In genomic region chr9:123937989-123938388, GRCm38 (mm10) we compare ENCODE assay signal across 27 mouse cellular contexts. TPM values are rescaled to one million over a fixed set of nuclear protein-coding genes. Genes with fewer than 3 reads are reported as not detected.
DNase-seq lines count a peak whose midpoint lies in the region; ATAC-seq and TF ChIP-seq lines count a peak whose summit lies in the region.
"Had no signal": no experiment of that assay in that cellular context is flagged by ENCODE, and none has a peak within 500 bp of the region (broad histone marks: within the 10 kb centered on the region; RNA-seq: fewer than 3 reads in every experiment).

No protein-coding gene starts in this region.

- H3K9ac ChIP-seq in liver, postnatal 0 days (replicated peaks) = no peak overlapping the region
- H3K9ac ChIP-seq in liver, embryonic 12.5 days = no peak overlapping the region
- H3K9ac ChIP-seq: heart, embryonic 12.5 days; stomach, embryonic 15.5 days had no signal

- no peak overlapping the region for H3K4me2 ChIP-seq in liver, postnatal 0 days (ENCODE audit: low read depth, low read length)
- H3K4me2 ChIP-seq in liver, embryonic 12.5 days = no peak overlapping the region
- H3K4me2 ChIP-seq: heart, embryonic 12.5 days; stomach, embryonic 15.5 days had no signal

- H3K4me1 ChIP-seq in liver, postnatal 0 days (ENCODE audit: insufficient read depth) = peaks cover 19% of the 10 kb centered on the region
- H3K4me1 ChIP-seq in liver, embryonic 12.5 days = peaks cover 9% of the 10 kb centered on the region; the same call in 1 of the 2 replicates
- H3K4me1 ChIP-seq: embryonic facial prominence, embryonic 10.5 days; stomach, embryonic 15.5 days had no signal

- H3K27ac ChIP-seq in liver, postnatal 0 days (ENCODE audit: low read depth) = 0 out of 2 replicates have a peak overlapping the region, but pooled peaks have one; percentile 48
- H3K27ac ChIP-seq in liver, embryonic 12.5 days = no peak overlapping the region
- H3K27ac ChIP-seq: embryonic facial prominence, embryonic 10.5 days; stomach, embryonic 15.5 days had no signal

- no peaks in the 10 kb centered on the region for H3K9me3 ChIP-seq in liver, postnatal 0 days (ENCODE audit: low read length)
- no peaks in the 10 kb centered on the region for H3K9me3 ChIP-seq in liver, embryonic 12.5 days (replicated peaks)
- H3K9me3 ChIP-seq: embryonic facial prominence, embryonic 10.5 days; heart, embryonic 12.5 days; stomach, embryonic 15.5 days had no signal

- no peak for DNase-seq in liver, postnatal 0 days
- no peak for DNase-seq in adrenal gland, postnatal 4 days (ENCODE audit: low spot score in 2 of 2)
- no peak for DNase-seq in adrenal gland, postnatal 36 days
- no peak for DNase-seq in spleen, postnatal 36 days (ENCODE audit: low spot score in 2 of 2)
- DNase-seq: adrenal gland, postnatal 25 days; cerebellum, adult 8-10 months; heart, adult 11 months; heart, postnatal 36 days; kidney, adult 2 months; kidney, postnatal 14 days; left cerebral cortex, postnatal 4 days; right cerebral cortex, adult 18-20 months; thymus, adult 2 months had no signal

- H3K4me3 ChIP-seq in liver, postnatal 0 days (ENCODE audit: low read depth, low read length) = no peak overlapping the region
- no peak overlapping the region for H3K4me3 ChIP-seq in liver, embryonic 12.5 days
- H3K4me3 ChIP-seq: embryonic facial prominence, embryonic 10.5 days; heart, embryonic 12.5 days; stomach, embryonic 15.5 days had no signal

- 57% methylated on average over 2 of the region's 2 CpGs for WGBS in liver, postnatal 0 days (ENCODE audit: insufficient replicate concordance)
- 75% methylated on average over 2 of the region's 2 CpGs for WGBS in liver, embryonic 12.5 days (ENCODE audit: insufficient replicate concordance)

- H3K36me3 ChIP-seq in liver, postnatal 0 days (replicated peaks; ENCODE audit: insufficient read depth, low read length) = no peaks in the 10 kb centered on the region
- H3K36me3 ChIP-seq in liver, embryonic 12.5 days = no peaks in the 10 kb centered on the region
- H3K36me3 ChIP-seq: embryonic facial prominence, embryonic 10.5 days; heart, embryonic 12.5 days; stomach, embryonic 15.5 days had no signal

- peak; percentile 79 for TF ChIP-seq EP300 in liver, postnatal 0 days (IDR thresholded peaks at IDR 0.05; ENCODE audit: low read depth)

- TF ChIP-seq CTCF in liver, postnatal 0 days (IDR thresholded peaks at IDR 0.05; ENCODE audit: low read depth) = no peak

- H3K27me3 ChIP-seq in liver, postnatal 0 days (ENCODE audit: insufficient read depth, low read length) = no peaks in the 10 kb centered on the region
- no peaks in the 10 kb centered on the region for H3K27me3 ChIP-seq in liver, embryonic 12.5 days (replicated peaks)
- H3K27me3 ChIP-seq: heart, embryonic 12.5 days; stomach, embryonic 15.5 days had no signal

- peak; percentile 35 for ATAC-seq in liver, postnatal 0 days
- no peak for ATAC-seq in liver, embryonic 12.5 days
- peak; percentile 12 for ATAC-seq in CD4-positive, CD25-positive, alpha-beta regulatory T cell, adult 4 months
- peak; percentile 44 for ATAC-seq in granulocyte monocyte progenitor cell, adult 5-6 weeks (replicated peaks; ENCODE audit: poor library complexity, severe bottlenecking)
- peak; percentile 33; the same call in 1 of the 2 replicates for ATAC-seq in monocyte, adult 5-6 weeks (replicated peaks; ENCODE audit: insufficient number of reproducible peaks, low FRiP score, low TSS enrichment, poor library complexity, severe bottlenecking)
- ATAC-seq: midbrain, embryonic 16.5 days had no signal

RNA-seq across cellular contexts. Expression of gene Ccr1, which starts 30.5 kb away (rescaled TPM):
- 2.9 and 3.0 TPM in 2 replicates for polyA plus RNA-seq in liver, postnatal 0 days (2015; fragmentation: Nextera tagmentation; extraction: Ambion mirVana)
- 1.4 and 1.6 TPM in 2 replicates for polyA plus RNA-seq in liver, embryonic 12.5 days (2016; fragmentation: Nextera tagmentation; extraction: Ambion mirVana)
- under 1 TPM; 0.89 to 0.98 TPM for polyA plus RNA-seq in CD4-positive, CD25-positive, alpha-beta regulatory T cell, adult 4 months (2017; shearing (Covaris generic))
- 2.1 and 3.8 TPM in 2 replicates for total RNA-seq in granulocyte monocyte progenitor cell, adult 5-6 weeks (2014; fragmentation: Nextera tagmentation)
- total RNA-seq in granulocyte monocyte progenitor cell, adult 5-6 weeks (2017) = 4.7 and 5.6 TPM in 2 replicates
- 3.8 to 22.9 TPM (median 22.1 TPM) in 3 replicates for total RNA-seq in monocyte, adult 5-6 weeks (2017)
- total RNA-seq in adrenal gland, postnatal 4 days (2021) = 1 to 10 TPM; 2.6 to 2.9 TPM
- total RNA-seq in adrenal gland, postnatal 36 days (2021) = 1 to 10 TPM; 1.3 to 1.5 TPM

RNA-seq across cellular contexts. Expression of gene Ccr1l1, which starts 40.2 kb away (rescaled TPM):
- 0.09 TPM in 1 of 2 replicates, not detected in the other for polyA plus RNA-seq in liver, postnatal 0 days (2015; fragmentation: Nextera tagmentation; extraction: Ambion mirVana)
- not detected in 2 replicates for polyA plus RNA-seq in liver, embryonic 12.5 days (2016; fragmentation: Nextera tagmentation; extraction: Ambion mirVana)
- not detected for polyA plus RNA-seq in CD4-positive, CD25-positive, alpha-beta regulatory T cell, adult 4 months (2017; shearing (Covaris generic))
- total RNA-seq in granulocyte monocyte progenitor cell, adult 5-6 weeks (2014; fragmentation: Nextera tagmentation) = not detected in 2 replicates
- not detected in 2 replicates for total RNA-seq in granulocyte monocyte progenitor cell, adult 5-6 weeks (2017)
- not detected in 3 replicates for total RNA-seq in monocyte, adult 5-6 weeks (2017)
- total RNA-seq in adrenal gland, postnatal 4 days (2021) = not detected
- total RNA-seq in adrenal gland, postnatal 36 days (2021) = not detected
- total RNA-seq: adrenal gland, postnatal 25 days; gastrocnemius, adult 18-20 months; heart, postnatal 36 days; layer of hippocampus, adult 8-10 months; left cerebral cortex, postnatal 4 days; liver, adult 2 months had no signal
- polyA plus RNA-seq: embryonic facial prominence, embryonic 10.5 days; forebrain, embryonic 11.5 days; heart, embryonic 12.5 days; lung, embryonic 16.5 days; midbrain, embryonic 16.5 days; neural tube, embryonic 11.5 days; stomach, embryonic 15.5 days; thymus, adult 2 months had no signal
